Mouse (Mus musculus): ENCODE measurements around the gene Elf5. TPM values are rescaled to one million over a fixed set of nuclear protein-coding genes. Genes with fewer than 3 reads are reported as not detected.

Gene Elf5
- not detected in 2 replicates for polyA plus RNA-seq (2014; fragmentation: Nextera tagmentation; extraction: Ambion mirVana)

- H3K36me3 ChIP-seq (ENCODE audit: control insufficient read depth, insufficient read depth, low read length) = no peaks in the 10 kb centered on the region
- no peak within 1 kb of the TSS for H3K4me3 ChIP-seq (ENCODE audit: low read depth, low read length)
- no peak within 1 kb of the TSS for H3K9ac ChIP-seq (ENCODE audit: low read length)
- WGBS = 81% methylated on average over 6 of the region's 6 CpGs
- no peak within 1 kb of the TSS for H3K27ac ChIP-seq (ENCODE audit: low read depth, low read length)
- H3K4me2 ChIP-seq (ENCODE audit: low read length) = no peak within 1 kb of the TSS
- no peaks in the 10 kb centered on the region for H3K9me3 ChIP-seq (replicated peaks; ENCODE audit: control insufficient read depth, low read length)
- no peaks in the 10 kb centered on the region for H3K4me1 ChIP-seq (ENCODE audit: control insufficient read depth, insufficient read depth, low read length)
- H3K27me3 ChIP-seq (replicated peaks; ENCODE audit: control insufficient read depth, insufficient read depth, low read length) = no peaks in the 10 kb centered on the region
- ATAC-seq = no peak
- no peak for DNase-seq (ENCODE audit: low spot score)
Observed at GRCm38 (mm10) chr2:103411348-103411747, at the start of gene Elf5. Gene Elf5 (plus strand): TSS chr2:103411688.

- DNase-seq (ENCODE audit: low spot score) (peak; percentile 7), ATAC-seq (no peak)
- WGBS = 65% methylated on average over 5 of the region's 5 CpGs
Observed at GRCm38 (mm10) chr2:103372541-103372940, 38.9 kb upstream of the Elf5 start.

GRCm38 (mm10) chr2:103379502-103380160 is 31.9 kb upstream of the Elf5 start:
- Histone ChIP-seq H3K4me1 (ENCODE audit: control insufficient read depth, insufficient read depth, low read length) (no peaks in the 10 kb centered on the region), H3K4me2 (ENCODE audit: low read length) (no peak overlapping the region), H3K9ac (ENCODE audit: low read length) (no peak overlapping the region), H3K27ac (ENCODE audit: low read depth, low read length) (no peak overlapping the region), H3K9me3 (replicated peaks; ENCODE audit: control insufficient read depth, low read length) (no peaks in the 10 kb centered on the region), H3K4me3 (ENCODE audit: low read depth, low read length) (no peak overlapping the region), H3K36me3 (ENCODE audit: control insufficient read depth, insufficient read depth, low read length) (no peaks in the 10 kb centered on the region), H3K27me3 (replicated peaks; ENCODE audit: control insufficient read depth, insufficient read depth, low read length) (no peaks in the 10 kb centered on the region)
- ATAC-seq (no peak), DNase-seq (ENCODE audit: low spot score) (peak; percentile 63)
- WGBS = 70% methylated on average over 9 of the region's 9 CpGs

More at GRCm38 (mm10) chr2:103372541-103372940, 38.9 kb upstream of the Elf5 start:
- no peaks in the 10 kb centered on the region for H3K27me3 ChIP-seq (replicated peaks; ENCODE audit: control insufficient read depth, insufficient read depth, low read length)
- H3K9me3 ChIP-seq (replicated peaks; ENCODE audit: control insufficient read depth, low read length) = no peaks in the 10 kb centered on the region
- H3K4me3 ChIP-seq (ENCODE audit: low read depth, low read length) = no peak overlapping the region
- no peaks in the 10 kb centered on the region for H3K36me3 ChIP-seq (ENCODE audit: control insufficient read depth, insufficient read depth, low read length)
- H3K4me2 ChIP-seq (ENCODE audit: low read length) = no peak overlapping the region
- H3K27ac ChIP-seq (ENCODE audit: low read depth, low read length) = no peak overlapping the region
- H3K9ac ChIP-seq (ENCODE audit: low read length) = no peak overlapping the region
- no peaks in the 10 kb centered on the region for H3K4me1 ChIP-seq (ENCODE audit: control insufficient read depth, insufficient read depth, low read length)

- no peak overlapping the region for H3K4me2 ChIP-seq (ENCODE audit: low read length)
- no peak overlapping the region for H3K4me3 ChIP-seq (ENCODE audit: low read depth, low read length)
- no peaks in the 10 kb centered on the region for H3K36me3 ChIP-seq (ENCODE audit: control insufficient read depth, insufficient read depth, low read length)
- H3K27ac ChIP-seq (ENCODE audit: low read depth, low read length) = no peak overlapping the region
- 84% methylated on average over 2 of the region's 2 CpGs for WGBS
- H3K9ac ChIP-seq (ENCODE audit: low read length) = no peak overlapping the region
- ATAC-seq (no peak), DNase-seq (ENCODE audit: low spot score) (no peak)
- H3K4me1 ChIP-seq (ENCODE audit: control insufficient read depth, insufficient read depth, low read length) = no peaks in the 10 kb centered on the region
- no peaks in the 10 kb centered on the region for H3K9me3 ChIP-seq (replicated peaks; ENCODE audit: control insufficient read depth, low read length)
- H3K27me3 ChIP-seq (replicated peaks; ENCODE audit: control insufficient read depth, insufficient read depth, low read length) = no peaks in the 10 kb centered on the region
Observed at GRCm38 (mm10) chr2:103382174-103382573, 29.3 kb upstream of the Elf5 start.

GRCm38 (mm10) chr2:103387881-103388280 is 23.6 kb upstream of the Elf5 start:
- DNase-seq (ENCODE audit: low spot score) (no peak), ATAC-seq (no peak)
- no peaks in the 10 kb centered on the region for H3K9me3 ChIP-seq (replicated peaks; ENCODE audit: control insufficient read depth, low read length)
- peaks cover 6% of the 10 kb centered on the region for H3K4me1 ChIP-seq (ENCODE audit: control insufficient read depth, insufficient read depth, low read length)
- H3K4me3 ChIP-seq (ENCODE audit: low read depth, low read length) = no peak overlapping the region
- H3K4me2 ChIP-seq (ENCODE audit: low read length) = no peak overlapping the region
- H3K9ac ChIP-seq (ENCODE audit: low read length) = no peak overlapping the region
- no peak overlapping the region for H3K27ac ChIP-seq (ENCODE audit: low read depth, low read length)
- H3K27me3 ChIP-seq (replicated peaks; ENCODE audit: control insufficient read depth, insufficient read depth, low read length) = no peaks in the 10 kb centered on the region
- H3K36me3 ChIP-seq (ENCODE audit: control insufficient read depth, insufficient read depth, low read length) = no peaks in the 10 kb centered on the region
- WGBS = 91% methylated on average over 1 of the region's 1 CpGs

- WGBS = 93% methylated on average over 1 of the region's 1 CpGs
- DNase-seq (ENCODE audit: low spot score) = no peak
- Histone ChIP-seq H3K9me3 (replicated peaks; ENCODE audit: control insufficient read depth, low read length) (no peaks in the 10 kb centered on the region), H3K4me2 (ENCODE audit: low read length) (no peak overlapping the region), H3K27me3 (replicated peaks; ENCODE audit: control insufficient read depth, insufficient read depth, low read length) (no peaks in the 10 kb centered on the region), H3K4me1 (ENCODE audit: control insufficient read depth, insufficient read depth, low read length) (peaks cover 6% of the 10 kb centered on the region), H3K9ac (ENCODE audit: low read length) (no peak overlapping the region), H3K4me3 (ENCODE audit: low read depth, low read length) (no peak overlapping the region), H3K27ac (ENCODE audit: low read depth, low read length) (no peak overlapping the region), H3K36me3 (ENCODE audit: control insufficient read depth, insufficient read depth, low read length) (no peaks in the 10 kb centered on the region)
- no peak for ATAC-seq
Observed at GRCm38 (mm10) chr2:103388311-103388710, 23.2 kb upstream of the Elf5 start.

GRCm38 (mm10) chr2:103390086-103390988 is 21.2 kb upstream of the Elf5 start:
- Histone ChIP-seq H3K4me3 (ENCODE audit: low read depth, low read length) (no peak overlapping the region), H3K9ac (ENCODE audit: low read length) (no peak overlapping the region), H3K36me3 (ENCODE audit: control insufficient read depth, insufficient read depth, low read length) (no peaks in the 10 kb centered on the region), H3K4me2 (ENCODE audit: low read length) (no peak overlapping the region), H3K9me3 (replicated peaks; ENCODE audit: control insufficient read depth, low read length) (no peaks in the 10 kb centered on the region), H3K27me3 (replicated peaks; ENCODE audit: control insufficient read depth, insufficient read depth, low read length) (no peaks in the 10 kb centered on the region), H3K4me1 (ENCODE audit: control insufficient read depth, insufficient read depth, low read length) (peaks cover 6% of the 10 kb centered on the region), H3K27ac (ENCODE audit: low read depth, low read length) (no peak overlapping the region)
- ATAC-seq = 0 out of 2 replicates have a peak, but pooled peaks have one; percentile 54
- peak; percentile 44 for DNase-seq (ENCODE audit: low spot score)
- 33% methylated on average over 4 of the region's 4 CpGs for WGBS

GRCm38 (mm10) chr2:103391626-103392025 is 19.9 kb upstream of the Elf5 start:
- Histone ChIP-seq H3K4me3 (ENCODE audit: low read depth, low read length) (no peak overlapping the region), H3K27ac (ENCODE audit: low read depth, low read length) (no peak overlapping the region), H3K9me3 (replicated peaks; ENCODE audit: control insufficient read depth, low read length) (no peaks in the 10 kb centered on the region), H3K4me2 (ENCODE audit: low read length) (no peak overlapping the region), H3K27me3 (replicated peaks; ENCODE audit: control insufficient read depth, insufficient read depth, low read length) (no peaks in the 10 kb centered on the region), H3K9ac (ENCODE audit: low read length) (no peak overlapping the region), H3K4me1 (ENCODE audit: control insufficient read depth, insufficient read depth, low read length) (peaks cover 6% of the 10 kb centered on the region), H3K36me3 (ENCODE audit: control insufficient read depth, insufficient read depth, low read length) (no peaks in the 10 kb centered on the region)
- DNase-seq (ENCODE audit: low spot score) (no peak), ATAC-seq (no peak)
- WGBS = 78% methylated on average over 4 of the region's 4 CpGs

- no peak for ATAC-seq
- H3K9ac ChIP-seq (ENCODE audit: low read length) = no peak overlapping the region
- no peaks in the 10 kb centered on the region for H3K36me3 ChIP-seq (ENCODE audit: control insufficient read depth, insufficient read depth, low read length)
Observed at GRCm38 (mm10) chr2:103398110-103398509, 13.4 kb upstream of the Elf5 start.

More at GRCm38 (mm10) chr2:103398110-103398509, 13.4 kb upstream of the Elf5 start:
- no peaks in the 10 kb centered on the region for H3K4me1 ChIP-seq (ENCODE audit: control insufficient read depth, insufficient read depth, low read length)
- no peak overlapping the region for H3K27ac ChIP-seq (ENCODE audit: low read depth, low read length)
- no peaks in the 10 kb centered on the region for H3K9me3 ChIP-seq (replicated peaks; ENCODE audit: control insufficient read depth, low read length)
- DNase-seq (ENCODE audit: low spot score) = no peak
- no peaks in the 10 kb centered on the region for H3K27me3 ChIP-seq (replicated peaks; ENCODE audit: control insufficient read depth, insufficient read depth, low read length)
- WGBS = 40% methylated on average over 6 of the region's 6 CpGs
- H3K4me2 ChIP-seq (ENCODE audit: low read length) = no peak overlapping the region
- no peak overlapping the region for H3K4me3 ChIP-seq (ENCODE audit: low read depth, low read length)
